Mouse (Mus musculus) left cerebral cortex, adult 8-10 months (tissue): ENCODE measurements around the gene Sec14l3. TPM values are rescaled to one million over a fixed set of nuclear protein-coding genes. Genes with fewer than 3 reads are reported as not detected.
A peak's percentile ranks its signal among the peaks of the same experiment; 100 is the strongest.
"Not testable (repeated sequence)": the region's sequence is repeated elsewhere in the genome, so short reads cannot be mapped to it uniquely, and the experiment has no call there.

ENCODE experiments used
- DNase-seq, 2 experiments: peaks; one replicate each; pipeline ENCODE4 v3.0.0; 2022; ENCODE audit warnings: low spot score in 2 of 2
- total RNA-seq, 4 experiments: library from RNA; stranded (reverse); gene quantifications; 2 replicates each; pipeline ENCODE4 v1.2.4; 2022

Sec14l3 gene
- 1 to 10 TPM; 1.0 to 1.7 (median 1.4) TPM for total RNA-seq

GRCm38 (mm10) chr11:4064627-4065122 is at the start of gene Sec14l3:
TSS of gene Sec14l3 (plus strand) at chr11:4064841.
- DNase-seq: no peak

- DNase-seq: not testable (repeated sequence)
Measured at GRCm38 (mm10) chr11:4015796-4016195, 48.8 kb upstream of the Sec14l3 start.

- not testable (repeated sequence) for DNase-seq
Measured at GRCm38 (mm10) chr11:4022111-4022510, 42.5 kb upstream of the Sec14l3 start.

- no peak for DNase-seq
Measured at GRCm38 (mm10) chr11:4023321-4023720, 41.3 kb upstream of the Sec14l3 start.

GRCm38 (mm10) chr11:4027066-4027465 is 37.6 kb upstream of the Sec14l3 start:
- no peak for DNase-seq

- peak; percentile 6 to 35 for DNase-seq
Measured at GRCm38 (mm10) chr11:4027561-4028334, 36.9 kb upstream of the Sec14l3 start.

GRCm38 (mm10) chr11:4029343-4029742 is 35.3 kb upstream of the Sec14l3 start:
- DNase-seq: no peak

- DNase-seq: no peak
Measured at GRCm38 (mm10) chr11:4031126-4031941, 33.3 kb upstream of the Sec14l3 start, which contains the start of gene Sec14l4. TSS of gene Sec14l4 (plus strand) at chr11:4031462.

- no peak for DNase-seq
Measured at GRCm38 (mm10) chr11:4031961-4032360, 32.7 kb upstream of the Sec14l3 start.

- DNase-seq: no peak
Measured at GRCm38 (mm10) chr11:4033471-4033870, 31.2 kb upstream of the Sec14l3 start.

- DNase-seq: no peak
Measured at GRCm38 (mm10) chr11:4034169-4034568, 30.5 kb upstream of the Sec14l3 start.

- no peak for DNase-seq
Measured at GRCm38 (mm10) chr11:4035116-4035892, 29.3 kb upstream of the Sec14l3 start.

- no peak for DNase-seq
Measured at GRCm38 (mm10) chr11:4035916-4036315, 28.7 kb upstream of the Sec14l3 start.

- no peak for DNase-seq
Measured at GRCm38 (mm10) chr11:4036365-4037084, 28.1 kb upstream of the Sec14l3 start.

GRCm38 (mm10) chr11:4039951-4040350 is 24.7 kb upstream of the Sec14l3 start:
- DNase-seq: no peak

- DNase-seq: no peak
Measured at GRCm38 (mm10) chr11:4041123-4041625, 23.5 kb upstream of the Sec14l3 start.

GRCm38 (mm10) chr11:4043081-4043480 is 21.6 kb upstream of the Sec14l3 start:
- DNase-seq: no peak

GRCm38 (mm10) chr11:4046526-4046925 is 18.1 kb upstream of the Sec14l3 start:
- DNase-seq: no peak

GRCm38 (mm10) chr11:4047766-4048165 is 16.9 kb upstream of the Sec14l3 start:
- DNase-seq: no peak

- no peak for DNase-seq
Measured at GRCm38 (mm10) chr11:4048438-4048837, 16.2 kb upstream of the Sec14l3 start.
